Mouse (Mus musculus): Measurements from ENCODE around the gene Bmp10. TPM values are rescaled to one million over a fixed set of nuclear protein-coding genes. Genes with fewer than 3 reads are reported as not detected.
A peak's percentile ranks its signal among the peaks of the same experiment; 100 is the strongest.
"Not testable (repeated sequence)": the region's sequence is repeated elsewhere in the genome, so short reads cannot be mapped to it uniquely, and the experiment has no call there.

Gene Bmp10
- polyA plus RNA-seq, 1 experiment from 2014 or later: not detected

DNA sequence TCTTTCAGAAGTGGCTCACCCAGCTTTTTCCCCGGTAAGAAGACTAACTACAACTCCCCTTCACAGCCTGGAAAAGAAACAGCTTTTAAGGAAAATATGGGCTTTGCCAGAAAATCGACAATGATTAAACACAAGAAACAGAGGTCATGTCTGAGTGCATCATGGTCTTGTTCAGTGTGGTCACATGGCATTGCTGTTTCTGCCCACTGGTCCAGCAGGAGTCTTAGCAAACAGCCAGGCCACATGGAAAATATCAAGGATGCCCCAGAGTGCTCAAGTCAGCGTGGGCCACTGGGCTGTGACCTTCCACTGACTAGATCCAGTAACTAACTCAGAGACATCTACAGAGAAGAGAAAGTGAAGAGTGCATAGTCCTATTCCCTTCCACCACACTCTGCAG is 23.0 kb downstream of the Bmp10 start:
- no peak for ATAC-seq (ENCODE audit: insufficient number of reproducible peaks, insufficient read depth, low FRiP score, low TSS enrichment)
- no peaks in the 10 kb centered on the region for H3K27me3 ChIP-seq
- no peak overlapping the region for H3K4me3 ChIP-seq
- no peak overlapping the region for H3K27ac ChIP-seq
- H3K4me2 ChIP-seq (replicated peaks): no peak overlapping the region
- no peaks in the 10 kb centered on the region for H3K9me3 ChIP-seq
- no peaks in the 10 kb centered on the region for H3K4me1 ChIP-seq
- H3K36me3 ChIP-seq: no peaks in the 10 kb centered on the region
- H3K9ac ChIP-seq: no peak overlapping the region
- WGBS: 68% methylated on average over 3 of the region's 3 CpGs

- no peak overlapping the region for H3K27ac ChIP-seq
- no peak overlapping the region for H3K9ac ChIP-seq
- no peak overlapping the region for H3K4me2 ChIP-seq (replicated peaks)
- H3K36me3 ChIP-seq: no peaks in the 10 kb centered on the region
- ATAC-seq (ENCODE audit: insufficient number of reproducible peaks, insufficient read depth, low FRiP score, low TSS enrichment): no peak
- H3K27me3 ChIP-seq: no peaks in the 10 kb centered on the region
- 68% methylated on average over 6 of the region's 6 CpGs for WGBS
- H3K4me1 ChIP-seq: no peaks in the 10 kb centered on the region
- H3K4me3 ChIP-seq: no peak overlapping the region
- no peaks in the 10 kb centered on the region for H3K9me3 ChIP-seq
Measured at GRCm38 (mm10) chr6:87455507-87455906, 26.7 kb downstream of the Bmp10 start.

- no peak overlapping the region for H3K27ac ChIP-seq
- H3K4me2 ChIP-seq (replicated peaks): peak overlapping the region; percentile 29
- no peaks in the 10 kb centered on the region for H3K4me1 ChIP-seq
- no peak overlapping the region for H3K9ac ChIP-seq
- 6% methylated on average over 12 of the region's 12 CpGs for WGBS
- no peak overlapping the region for H3K4me3 ChIP-seq
- no peaks in the 10 kb centered on the region for H3K27me3 ChIP-seq
- no peaks in the 10 kb centered on the region for H3K36me3 ChIP-seq
- no peak for ATAC-seq (ENCODE audit: insufficient number of reproducible peaks, insufficient read depth, low FRiP score, low TSS enrichment)
- no peaks in the 10 kb centered on the region for H3K9me3 ChIP-seq
Measured at GRCm38 (mm10) chr6:87466221-87466620, 37.4 kb downstream of the Bmp10 start.

DNA sequence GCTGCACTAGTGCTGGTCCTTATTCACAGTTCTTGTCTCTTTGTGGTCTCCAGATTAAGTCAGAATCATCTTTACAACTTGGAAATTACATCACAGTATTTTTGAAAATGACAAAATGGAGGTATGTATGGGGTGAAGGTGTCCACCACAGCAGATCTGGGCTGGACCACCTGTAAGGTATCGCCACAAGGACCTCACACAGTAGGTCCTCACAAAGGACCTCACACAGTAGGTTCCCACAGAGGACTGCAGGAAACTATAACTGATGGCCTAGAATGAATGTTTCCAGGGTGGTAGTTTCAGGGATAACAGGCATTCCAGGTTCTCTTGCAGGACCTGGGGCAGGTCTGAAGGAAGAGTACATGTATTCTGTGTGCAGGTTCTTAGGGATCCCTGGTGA is 38.6 kb downstream of the Bmp10 start:
- Histone ChIP-seq H3K27me3 (no peaks in the 10 kb centered on the region), H3K9ac (no peak overlapping the region), H3K4me1 (no peaks in the 10 kb centered on the region), H3K27ac (no peak overlapping the region), H3K9me3 (no peaks in the 10 kb centered on the region), H3K4me3 (no peak overlapping the region), H3K36me3 (no peaks in the 10 kb centered on the region), H3K4me2 (replicated peaks) (no peak overlapping the region)
- WGBS: 86% methylated on average over 1 of the region's 1 CpGs
- no peak for ATAC-seq (ENCODE audit: insufficient number of reproducible peaks, insufficient read depth, low FRiP score, low TSS enrichment)

- 89% methylated on average over 10 of the region's 10 CpGs for WGBS
- Histone ChIP-seq H3K36me3 (no peaks in the 10 kb centered on the region), H3K4me3 (no peak overlapping the region), H3K4me1 (no peaks in the 10 kb centered on the region), H3K27me3 (no peaks in the 10 kb centered on the region), H3K9ac (no peak overlapping the region), H3K27ac (no peak overlapping the region), H3K9me3 (no peaks in the 10 kb centered on the region), H3K4me2 (replicated peaks) (no peak overlapping the region)
- no peak for ATAC-seq (ENCODE audit: insufficient number of reproducible peaks, insufficient read depth, low FRiP score, low TSS enrichment)
Measured at GRCm38 (mm10) chr6:87468372-87468771, 39.6 kb downstream of the Bmp10 start.

DNA sequence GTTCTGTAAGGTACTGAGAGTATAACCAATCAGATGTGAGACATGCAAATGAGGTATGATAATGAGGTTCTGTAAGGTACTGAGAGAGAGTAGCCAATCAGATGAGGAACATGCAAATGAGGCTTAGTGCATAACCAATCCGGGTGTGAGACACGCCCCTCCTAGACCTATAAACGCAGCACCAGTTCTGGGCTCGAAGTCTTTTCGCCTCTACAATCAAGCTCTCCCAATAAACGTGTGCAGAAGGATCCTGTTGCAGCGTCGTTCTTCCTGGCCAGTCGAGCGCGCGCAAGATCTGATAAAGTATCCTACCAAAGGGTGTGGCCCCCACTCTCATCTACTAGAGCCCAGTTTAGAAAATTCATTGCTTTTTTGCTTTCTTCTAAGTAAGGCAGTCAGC is 41.3 kb downstream of the Bmp10 start:
- H3K4me2 ChIP-seq (replicated peaks); H3K36me3 ChIP-seq; H3K4me3 ChIP-seq; ATAC-seq (ENCODE audit: insufficient number of reproducible peaks, insufficient read depth, low FRiP score, low TSS enrichment); H3K27me3 ChIP-seq; H3K9me3 ChIP-seq; H3K9ac ChIP-seq; H3K27ac ChIP-seq; H3K4me1 ChIP-seq: not testable (repeated sequence)
- 92% methylated on average over 12 of the region's 12 CpGs for WGBS

- no peaks in the 10 kb centered on the region for H3K9me3 ChIP-seq
- no peak for ATAC-seq (ENCODE audit: insufficient number of reproducible peaks, insufficient read depth, low FRiP score, low TSS enrichment)
- 0 out of 2 replicates have a peak, but pooled peaks cover 3% of the 10 kb centered on the region for H3K4me1 ChIP-seq
- no peak overlapping the region for H3K4me2 ChIP-seq (replicated peaks)
- H3K36me3 ChIP-seq: no peaks in the 10 kb centered on the region
- no peaks in the 10 kb centered on the region for H3K27me3 ChIP-seq
- 79% methylated on average over 5 of the region's 5 CpGs for WGBS
- H3K27ac ChIP-seq: no peak overlapping the region
- H3K4me3 ChIP-seq: no peak overlapping the region
- H3K9ac ChIP-seq: no peak overlapping the region
Measured at GRCm38 (mm10) chr6:87475223-87475622, 46.4 kb downstream of the Bmp10 start.

DNA sequence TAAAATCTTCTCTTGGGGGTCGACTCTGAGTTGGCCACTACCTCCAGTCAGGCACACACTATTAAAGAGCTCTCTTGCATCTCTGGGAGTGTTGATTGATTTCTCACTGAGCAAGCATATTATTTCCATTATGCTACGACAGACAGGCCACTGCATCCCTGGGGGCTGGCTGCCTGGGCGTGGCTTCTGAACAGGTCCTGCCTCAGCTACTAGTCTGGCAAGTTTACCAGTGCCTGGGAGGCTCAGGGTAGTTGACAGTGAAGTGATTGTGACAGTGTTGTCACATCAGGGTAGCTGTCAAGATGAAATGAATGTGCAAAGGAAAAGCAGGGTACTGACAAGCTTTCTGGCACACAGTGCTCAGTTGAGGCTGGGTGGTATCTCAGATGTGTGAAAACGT is 50.1 kb downstream of the Bmp10 start:
- 37% methylated on average over 4 of the region's 4 CpGs for WGBS
- H3K4me3 ChIP-seq: no peak overlapping the region
- no peak overlapping the region for H3K9ac ChIP-seq
- no peak overlapping the region for H3K27ac ChIP-seq
- ATAC-seq (ENCODE audit: insufficient number of reproducible peaks, insufficient read depth, low FRiP score, low TSS enrichment): no peak
- H3K27me3 ChIP-seq: no peaks in the 10 kb centered on the region
- H3K4me1 ChIP-seq: 0 out of 2 replicates have a peak, but pooled peaks cover 3% of the 10 kb centered on the region
- H3K36me3 ChIP-seq: no peaks in the 10 kb centered on the region
- no peak overlapping the region for H3K4me2 ChIP-seq (replicated peaks)
- H3K9me3 ChIP-seq: no peaks in the 10 kb centered on the region

GRCm38 (mm10) chr6:87479291-87479999 is 50.7 kb downstream of the Bmp10 start:
- Histone ChIP-seq H3K4me1 (0 out of 2 replicates have a peak, but pooled peaks cover 3% of the 10 kb centered on the region), H3K36me3 (no peaks in the 10 kb centered on the region), H3K4me3 (no peak overlapping the region), H3K9me3 (no peaks in the 10 kb centered on the region), H3K27me3 (no peaks in the 10 kb centered on the region), H3K4me2 (replicated peaks) (no peak overlapping the region), H3K9ac (no peak overlapping the region), H3K27ac (no peak overlapping the region)
- 32% methylated on average over 5 of the region's 5 CpGs for WGBS
- ATAC-seq (ENCODE audit: insufficient number of reproducible peaks, insufficient read depth, low FRiP score, low TSS enrichment): no peak

- Histone ChIP-seq H3K9me3 (no peaks in the 10 kb centered on the region), H3K4me2 (replicated peaks) (no peak overlapping the region), H3K4me1 (0 out of 2 replicates have a peak, but pooled peaks cover 3% of the 10 kb centered on the region), H3K4me3 (no peak overlapping the region), H3K27ac (0 out of 2 replicates have a peak overlapping the region, but pooled peaks have one; percentile 17), H3K36me3 (no peaks in the 10 kb centered on the region), H3K27me3 (no peaks in the 10 kb centered on the region), H3K9ac (no peak overlapping the region)
- no peak for ATAC-seq (ENCODE audit: insufficient number of reproducible peaks, insufficient read depth, low FRiP score, low TSS enrichment)
- WGBS: 56% methylated on average over 12 of the region's 12 CpGs
Measured at GRCm38 (mm10) chr6:87483224-87483899, 54.6 kb downstream of the Bmp10 start.

GRCm38 (mm10) chr6:87483900-87484289 is 55.1 kb downstream of the Bmp10 start:
- Histone ChIP-seq H3K27ac (0 out of 2 replicates have a peak overlapping the region, but pooled peaks have one; percentile 17), H3K9me3 (no peaks in the 10 kb centered on the region), H3K9ac (no peak overlapping the region), H3K36me3 (no peaks in the 10 kb centered on the region), H3K4me2 (replicated peaks) (no peak overlapping the region), H3K27me3 (no peaks in the 10 kb centered on the region), H3K4me1 (0 out of 2 replicates have a peak, but pooled peaks cover 3% of the 10 kb centered on the region), H3K4me3 (no peak overlapping the region)
- ATAC-seq (ENCODE audit: insufficient number of reproducible peaks, insufficient read depth, low FRiP score, low TSS enrichment): no peak
- 55% methylated on average over 3 of the region's 3 CpGs for WGBS

DNA sequence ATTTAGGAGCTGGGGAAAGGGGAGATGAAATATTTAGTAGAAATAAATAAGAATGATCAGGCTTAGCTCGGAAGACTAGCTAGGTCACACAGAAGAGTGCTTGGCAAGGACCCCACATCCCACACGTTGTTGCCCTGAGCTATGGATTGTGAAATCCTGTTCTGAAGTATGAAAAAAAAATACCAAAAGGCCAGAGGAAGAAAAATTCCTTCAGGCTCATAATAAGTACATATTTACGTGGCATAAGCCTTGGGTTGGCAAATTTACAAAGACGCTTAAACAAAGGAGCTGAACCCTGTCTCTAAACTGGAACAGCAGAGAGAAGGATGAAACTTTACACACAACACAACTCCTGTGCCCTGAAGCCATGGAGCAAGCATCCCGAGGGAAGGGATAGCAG is 56.0 kb downstream of the Bmp10 start:
- no peaks in the 10 kb centered on the region for H3K9me3 ChIP-seq
- H3K4me1 ChIP-seq: no peaks in the 10 kb centered on the region
- no peak overlapping the region for H3K4me3 ChIP-seq
- WGBS: 68% methylated on average over 5 of the region's 5 CpGs
- no peak overlapping the region for H3K9ac ChIP-seq
- H3K36me3 ChIP-seq: no peaks in the 10 kb centered on the region
- H3K27ac ChIP-seq: no peak overlapping the region
- no peak for ATAC-seq (ENCODE audit: insufficient number of reproducible peaks, insufficient read depth, low FRiP score, low TSS enrichment)
- no peaks in the 10 kb centered on the region for H3K27me3 ChIP-seq
- H3K4me2 ChIP-seq (replicated peaks): no peak overlapping the region
